In the genomic region with DNA sequence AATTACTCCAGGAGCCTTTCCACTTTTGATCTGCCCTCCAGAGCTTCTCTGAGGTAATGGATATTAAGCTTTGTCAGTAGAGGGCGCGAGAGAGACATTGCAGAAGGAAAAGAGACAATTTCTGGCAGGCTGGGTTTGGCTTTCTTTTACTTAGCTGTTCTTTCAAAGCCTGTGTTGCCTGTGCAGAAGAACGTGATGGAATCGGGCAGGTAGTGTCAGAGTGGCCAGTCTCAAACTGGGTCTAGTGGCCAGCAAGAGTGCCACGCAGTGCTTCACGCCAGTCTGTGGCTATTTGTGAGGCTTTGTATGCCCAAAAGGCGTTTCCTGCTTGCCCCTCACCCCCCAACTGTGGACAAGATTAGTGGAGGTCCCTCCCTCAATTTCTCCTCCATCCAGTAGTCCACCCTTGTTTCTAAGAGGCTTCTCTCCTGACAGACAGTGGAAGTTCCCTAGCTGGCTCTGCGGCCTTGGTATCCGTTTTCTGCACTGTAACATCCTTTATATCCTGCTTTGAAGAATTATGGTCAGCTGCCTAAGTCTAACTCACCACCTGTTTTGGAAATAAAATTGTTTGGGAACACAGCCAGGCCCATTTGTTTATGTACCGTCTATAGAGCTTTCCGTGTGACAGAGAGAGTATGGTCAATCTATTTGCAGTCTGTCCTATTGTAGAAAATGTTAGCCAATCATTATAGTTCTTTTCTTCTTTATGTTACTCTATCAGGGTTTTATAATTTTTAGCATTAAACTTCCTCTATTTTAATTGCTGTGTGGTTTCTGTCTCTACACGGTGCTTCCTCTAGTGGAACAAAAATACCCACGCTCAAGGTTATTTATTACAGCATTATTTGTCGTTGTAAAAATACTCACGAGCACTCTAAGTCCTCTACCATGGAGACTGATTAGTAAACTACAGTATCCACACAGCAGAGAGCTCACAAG, we compare ENCODE assay signal across 8 mouse cellular contexts. TPM values are rescaled to one million over a fixed set of nuclear protein-coding genes. Genes with fewer than 3 reads are reported as not detected.
DNase-seq lines count a peak whose midpoint lies in the region; ATAC-seq and TF ChIP-seq lines count a peak whose summit lies in the region.

No protein-coding gene starts in this region.

- intact Hi-C loops in heart, postnatal 36 days (cut with DNase I): loop anchor here (1.0 to 2.0 kb wide), 2 partner anchors 24 to 76 kb away; no protein-coding TSS in a partner anchor

- H3K27ac ChIP-seq in ES-Bruce4 (ENCODE audit: insufficient read depth, low read length): no peak overlapping the region
- no peak overlapping the region for H3K27ac ChIP-seq in lung, embryonic 14.5 days (ENCODE audit: low read depth)

- no peak overlapping the region for H3K9ac ChIP-seq in ES-Bruce4 (ENCODE audit: low read depth, poor library complexity, severe bottlenecking)
- H3K9ac ChIP-seq in lung, embryonic 14.5 days: no peak overlapping the region

- H3K9me3 ChIP-seq in ES-Bruce4 (replicated peaks; ENCODE audit: control insufficient read depth, insufficient read depth, low read length, poor library complexity, severe bottlenecking): no peaks in the 10 kb centered on the region
- H3K9me3 ChIP-seq in lung, embryonic 14.5 days (ENCODE audit: low read depth, low read length): no peaks in the 10 kb centered on the region

- 0 out of 2 replicates have a peak overlapping the region, but pooled peaks have one; percentile 13 for H3K4me2 ChIP-seq in lung, embryonic 14.5 days

- 41% methylated on average over 15 of the region's 15 CpGs for WGBS in lung, embryonic 14.5 days

- no peak for TF ChIP-seq EP300 in ES-Bruce4 (IDR thresholded peaks at IDR 0.05; ENCODE audit: insufficient read depth, low read depth, low read length)

- H3K36me3 ChIP-seq in ES-Bruce4 (ENCODE audit: control insufficient read depth, insufficient read depth, low read length, poor library complexity, severe bottlenecking): no peaks in the 10 kb centered on the region
- H3K36me3 ChIP-seq in lung, embryonic 14.5 days (ENCODE audit: insufficient read depth): no peaks in the 10 kb centered on the region

- no peaks in the 10 kb centered on the region for H3K4me1 ChIP-seq in ES-Bruce4 (ENCODE audit: control insufficient read depth, insufficient read depth, low read length)
- H3K4me1 ChIP-seq in lung, embryonic 14.5 days (ENCODE audit: insufficient read depth): no peaks in the 10 kb centered on the region

- peak; percentile 93 for DNase-seq in brain, adult 2 months (ENCODE audit: low read depth, low spot score)
- peak; percentile 15 for DNase-seq in fibroblast of lung, adult 2 months (ENCODE audit: low read depth)
- DNase-seq in heart, postnatal 36 days: peak; percentile 49 to 56
- peak; percentile 59 to 91 for DNase-seq in layer of hippocampus, adult 18-20 months (ENCODE audit: low spot score in 2 of 2)
- DNase-seq in lung, embryonic 14.5 days: peak; percentile 94
- peak; percentile 19 for DNase-seq in ovary, adult 18-20 months (ENCODE audit: low spot score)
- peak; percentile 77 for DNase-seq in thymus, postnatal 14 days

- H3K4me3 ChIP-seq in ES-Bruce4 (ENCODE audit: low read depth, low read length): no peak overlapping the region
- no peak overlapping the region for H3K4me3 ChIP-seq in lung, embryonic 14.5 days (ENCODE audit: low read depth, low read length)

- no peaks in the 10 kb centered on the region for H3K27me3 ChIP-seq in ES-Bruce4 (ENCODE audit: control insufficient read depth, insufficient read depth, low read length, poor library complexity, severe bottlenecking)
- 0 out of 2 replicates have a peak, but pooled peaks cover 3% of the 10 kb centered on the region for H3K27me3 ChIP-seq in lung, embryonic 14.5 days (ENCODE audit: insufficient read depth, low read length)

- peak; percentile 8 for TF ChIP-seq CTCF in ES-Bruce4 (IDR thresholded peaks at IDR 0.05; ENCODE audit: low read depth, low read length)
- peak; percentile 83 for TF ChIP-seq CTCF in lung, embryonic 14.5 days (IDR thresholded peaks at IDR 0.05; ENCODE audit: low read depth)

- ATAC-seq in lung, embryonic 14.5 days (ENCODE audit: insufficient read depth): peak; percentile 52; the same call in 1 of the 2 replicates

- no peak for TF ChIP-seq POLR2A in ES-Bruce4 (IDR thresholded peaks at IDR 0.05; ENCODE audit: insufficient read depth, low read length)

RNA-seq across cellular contexts. Expression of a gene that starts 22.5 kb away (rescaled TPM):
- 10.3 and 11.7 TPM in 2 replicates for polyA plus RNA-seq in ES-Bruce4 (2011; ENCODE audit: insufficient read depth, insufficient read length, low read depth, missing spikeins)
- total RNA-seq in heart, postnatal 36 days (2021): 1 to 10 TPM; 6.2 to 6.6 TPM
- 10 to 100 TPM; 51.9 to 54.1 TPM for total RNA-seq in layer of hippocampus, adult 18-20 months (2021)
- 2.8 TPM in 2 replicates for polyA plus RNA-seq in lung, embryonic 14.5 days (2014; fragmentation: Nextera tagmentation; extraction: Ambion mirVana)

Comparison
In these comparisons a context has a peak if more than half of its experiments do, and no peak if none do; other contexts are left out.
1. DNase-seq: peak in every context shown above with its lines; median percentile 94 in lung, embryonic 14.5 days; 93 in brain, adult 2 months; 77 in thymus, postnatal 14 days; 75 in layer of hippocampus, adult 18-20 months; 52 in heart, postnatal 36 days; 19 in ovary, adult 18-20 months; 15 in fibroblast of lung, adult 2 months.
2. RNA of a gene that starts 22.5 kb away (total RNA-seq): 51.9 to 54.1 TPM in layer of hippocampus, adult 18-20 months; 6.2 to 6.6 TPM in heart, postnatal 36 days; every median in the first group is over 4 times any median in the second.